Mouse (Mus musculus) cortical plate, adult 2 months (tissue): ENCODE data around the gene Draxin.

Experiments used
- CTCF ChIP-seq: fragments of 200-500 bp; IDR thresholded peaks from 2 replicates; pipeline ENCODE4 v1.5.1; 2011; ENCODE audit warnings: mild to moderate bottlenecking, control low read depth, low read length; ENCODE audit not compliant: insufficient read depth; ENCODE audit errors: extremely low read depth
- POLR2A ChIP-seq: fragments of 200-500 bp; IDR thresholded peaks from 2 replicates; pipeline ENCODE4 v1.6.1; 2011; ENCODE audit warnings: mild to moderate bottlenecking, low read length, control low read depth; ENCODE audit not compliant: insufficient read depth; ENCODE audit errors: extremely low read depth

DNA sequence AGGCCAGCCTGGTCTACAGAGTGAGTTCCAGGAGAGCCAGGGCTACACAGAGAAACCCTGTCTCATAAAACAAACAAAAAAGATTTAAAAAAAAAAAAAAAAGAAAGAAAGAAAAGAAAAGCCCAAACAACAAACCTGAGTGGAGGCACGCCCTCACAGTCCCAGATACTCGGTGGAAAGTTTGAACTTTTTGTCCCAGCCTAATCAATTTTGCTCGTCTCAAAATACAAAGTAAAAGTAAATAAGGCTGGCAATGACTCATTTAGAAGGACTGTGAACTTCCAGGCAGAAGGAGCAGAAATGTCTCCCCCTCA, 20.4 kb upstream of the Draxin start:
- TF ChIP-seq POLR2A (no peak), CTCF (no peak)
